Mouse (Mus musculus): ENCODE results near the gene Ttyh3. TPM values are rescaled to one million over a fixed set of nuclear protein-coding genes. Genes with fewer than 3 reads are reported as not detected.

Gene Ttyh3
- total and polyA plus RNA-seq, 2 experiments from 2014 or later = 60.3 to 260 TPM

GRCm38 (mm10) chr5:140636316-140637057, 12.3 kb downstream of the Ttyh3 start:
- no peak for ATAC-seq

GRCm38 (mm10) chr5:140634798-140635722, 13.8 kb downstream of the Ttyh3 start:
- WGBS = 76% methylated on average over 26 of the region's 26 CpGs
- TF ChIP-seq CTCF (IDR thresholded peaks at IDR 0.05; ENCODE audit: low read depth) = no peak
- DNase-seq (ENCODE audit: low spot score) (peak; percentile 47), ATAC-seq (no peak)
- no peak overlapping the region for H3K4me3 ChIP-seq (ENCODE audit: low read length)
- no peak overlapping the region for H3K9ac ChIP-seq (replicated peaks; ENCODE audit: low read length)
- H3K27ac ChIP-seq = no peak overlapping the region
- no peaks in the 10 kb centered on the region for H3K9me3 ChIP-seq (ENCODE audit: low read length)
- H3K4me2 ChIP-seq (ENCODE audit: low read depth, low read length) = no peak overlapping the region
- H3K27me3 ChIP-seq (ENCODE audit: insufficient read depth, low read length) = no peaks in the 10 kb centered on the region
- H3K36me3 ChIP-seq (ENCODE audit: insufficient read depth, low read length) = peaks cover 55% of the 10 kb centered on the region
- peaks cover 14% of the 10 kb centered on the region; the same call in 1 of the 2 replicates for H3K4me1 ChIP-seq (ENCODE audit: insufficient read depth, low read length)

More at GRCm38 (mm10) chr5:140636316-140637057, 12.3 kb downstream of the Ttyh3 start:
- no peak for DNase-seq (ENCODE audit: low spot score)
- Histone ChIP-seq H3K27ac (peak overlapping the region; percentile 58; the same call in 1 of the 2 replicates), H3K4me2 (ENCODE audit: low read depth, low read length) (no peak overlapping the region), H3K4me1 (ENCODE audit: insufficient read depth, low read length) (peaks cover 24% of the 10 kb centered on the region; the same call in 1 of the 2 replicates), H3K9me3 (ENCODE audit: low read length) (no peaks in the 10 kb centered on the region), H3K9ac (replicated peaks; ENCODE audit: low read length) (no peak overlapping the region), H3K27me3 (ENCODE audit: insufficient read depth, low read length) (no peaks in the 10 kb centered on the region), H3K36me3 (ENCODE audit: insufficient read depth, low read length) (peaks cover 42% of the 10 kb centered on the region), H3K4me3 (ENCODE audit: low read length) (no peak overlapping the region)
- 76% methylated on average over 7 of the region's 7 CpGs for WGBS
- peak; percentile 43 for TF ChIP-seq CTCF (IDR thresholded peaks at IDR 0.05; ENCODE audit: low read depth)

- H3K27me3 ChIP-seq (ENCODE audit: insufficient read depth, low read length) = no peaks in the 10 kb centered on the region
- H3K4me1 ChIP-seq (ENCODE audit: insufficient read depth, low read length) = peaks cover 14% of the 10 kb centered on the region; the same call in 1 of the 2 replicates
- no peak overlapping the region for H3K9ac ChIP-seq (replicated peaks; ENCODE audit: low read length)
- 58% methylated on average over 7 of the region's 7 CpGs for WGBS
- peaks cover 71% of the 10 kb centered on the region for H3K36me3 ChIP-seq (ENCODE audit: insufficient read depth, low read length)
- H3K4me2 ChIP-seq (ENCODE audit: low read depth, low read length) = no peak overlapping the region
- H3K9me3 ChIP-seq (ENCODE audit: low read length) = no peaks in the 10 kb centered on the region
- ATAC-seq (peak; percentile 46; the same call in 1 of the 2 replicates), DNase-seq (ENCODE audit: low spot score) (peak; percentile 39)
- no peak overlapping the region for H3K27ac ChIP-seq
- TF ChIP-seq CTCF (IDR thresholded peaks at IDR 0.05; ENCODE audit: low read depth) = no peak
- no peak overlapping the region for H3K4me3 ChIP-seq (ENCODE audit: low read length)
Measured at GRCm38 (mm10) chr5:140633432-140633831, 15.4 kb downstream of the Ttyh3 start.

DNA sequence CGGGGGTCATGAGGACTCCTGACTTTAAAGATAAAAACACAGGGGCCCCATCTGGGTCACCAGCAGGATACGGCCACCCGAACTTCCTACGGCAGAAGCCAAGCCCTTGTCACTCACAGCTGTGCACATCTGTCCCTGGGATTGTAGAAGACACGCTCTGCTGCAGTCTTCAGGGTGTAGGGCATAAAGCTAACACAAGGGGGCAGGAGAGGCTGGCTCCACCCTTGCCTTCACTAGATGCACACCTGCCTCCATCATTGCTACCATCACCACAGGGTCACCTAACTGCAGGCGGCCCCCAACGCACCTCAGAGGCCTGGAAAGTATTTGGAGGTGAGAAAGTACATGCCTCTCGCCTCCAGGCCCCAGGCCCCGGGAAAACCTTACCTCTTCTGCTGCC, 19.8 kb downstream of the Ttyh3 start:
- Histone ChIP-seq H3K9me3 (ENCODE audit: low read length) (no peaks in the 10 kb centered on the region), H3K9ac (replicated peaks; ENCODE audit: low read length) (no peak overlapping the region), H3K4me2 (ENCODE audit: low read depth, low read length) (no peak overlapping the region), H3K4me1 (ENCODE audit: insufficient read depth, low read length) (no peaks in the 10 kb centered on the region), H3K27ac (no peak overlapping the region), H3K27me3 (ENCODE audit: insufficient read depth, low read length) (no peaks in the 10 kb centered on the region), H3K4me3 (ENCODE audit: low read length) (no peak overlapping the region), H3K36me3 (ENCODE audit: insufficient read depth, low read length) (peaks cover 86% of the 10 kb centered on the region)
- no peak for ATAC-seq
- DNase-seq (ENCODE audit: low spot score) = no peak
- 93% methylated on average over 9 of the region's 9 CpGs for WGBS
- peak; percentile 63 for TF ChIP-seq CTCF (IDR thresholded peaks at IDR 0.05; ENCODE audit: low read depth)

DNA sequence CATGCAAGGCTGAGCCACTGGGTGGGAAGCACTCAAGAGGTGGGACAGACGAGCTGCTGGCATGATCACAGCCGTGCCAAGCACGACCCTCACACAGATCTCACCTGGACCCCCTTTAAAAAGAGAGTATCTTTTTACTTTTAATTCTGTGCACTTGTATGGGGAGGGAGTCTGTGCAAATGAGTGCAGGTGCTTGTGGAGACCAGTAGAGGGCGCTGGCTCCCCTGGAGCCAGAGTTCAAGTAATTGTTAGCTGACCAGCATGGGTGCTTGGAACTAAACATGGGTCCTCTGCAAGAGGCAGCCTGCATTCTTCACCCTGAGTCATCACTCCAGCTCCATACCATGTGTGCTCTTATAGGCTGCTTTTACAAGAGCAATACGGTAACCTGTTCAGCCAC, 21.3 kb downstream of the Ttyh3 start:
- ATAC-seq = no peak
- Histone ChIP-seq H3K27ac (no peak overlapping the region), H3K9me3 (ENCODE audit: low read length) (no peaks in the 10 kb centered on the region), H3K4me1 (ENCODE audit: insufficient read depth, low read length) (no peaks in the 10 kb centered on the region), H3K4me3 (ENCODE audit: low read length) (no peak overlapping the region), H3K4me2 (ENCODE audit: low read depth, low read length) (no peak overlapping the region), H3K36me3 (ENCODE audit: insufficient read depth, low read length) (peaks cover 88% of the 10 kb centered on the region), H3K27me3 (ENCODE audit: insufficient read depth, low read length) (no peaks in the 10 kb centered on the region), H3K9ac (replicated peaks; ENCODE audit: low read length) (no peak overlapping the region)
- no peak for DNase-seq (ENCODE audit: low spot score)
- WGBS = 92% methylated on average over 5 of the region's 5 CpGs
- TF ChIP-seq CTCF (IDR thresholded peaks at IDR 0.05; ENCODE audit: low read depth) = peak; percentile 45; the same call in 1 of the 2 replicates

- Histone ChIP-seq H3K36me3 (ENCODE audit: insufficient read depth, low read length) (peaks cover 72% of the 10 kb centered on the region), H3K4me3 (ENCODE audit: low read length) (no peak overlapping the region), H3K27me3 (ENCODE audit: insufficient read depth, low read length) (no peaks in the 10 kb centered on the region), H3K4me2 (ENCODE audit: low read depth, low read length) (no peak overlapping the region), H3K27ac (no peak overlapping the region), H3K4me1 (ENCODE audit: insufficient read depth, low read length) (no peaks in the 10 kb centered on the region), H3K9me3 (ENCODE audit: low read length) (no peaks in the 10 kb centered on the region), H3K9ac (replicated peaks; ENCODE audit: low read length) (no peak overlapping the region)
- DNase-seq (ENCODE audit: low spot score) (no peak), ATAC-seq (no peak)
- TF ChIP-seq CTCF (IDR thresholded peaks at IDR 0.05; ENCODE audit: low read depth) = no peak
- WGBS = 93% methylated on average over 13 of the region's 13 CpGs
Measured at GRCm38 (mm10) chr5:140624961-140625360, 23.9 kb downstream of the Ttyh3 start.
